Mouse (Mus musculus): ENCODE results near the gene Pxylp1. TPM values are rescaled to one million over a fixed set of nuclear protein-coding genes. Genes with fewer than 3 reads are reported as not detected.

The Pxylp1 gene
- total and polyA plus RNA-seq, 3 experiments = 7.8 to 10.1 (median 8.3) TPM

GRCm38 (mm10) chr9:96862836-96863235 is 29.6 kb downstream of the Pxylp1 start:
- Histone ChIP-seq H3K4me3 (replicated peaks in 1 of 3; ENCODE audit: low read depth in 2 of 3, low read length in 2 of 3, poor library complexity in 1 of 3) (no peak overlapping the region), H3K4me2 (ENCODE audit: insufficient read depth, low read depth, poor library complexity, severe bottlenecking) (no peak overlapping the region), H3K79me2 (replicated peaks; ENCODE audit: control insufficient read depth, extremely low read depth, insufficient read depth, poor library complexity, severe bottlenecking) (no peaks in the 10 kb centered on the region), H3K9me3 (replicated peaks; ENCODE audit: low read length) (no peaks in the 10 kb centered on the region), H3K36me3 (replicated peaks in 1 of 2; ENCODE audit: control insufficient read depth in 1 of 2, insufficient read depth in 1 of 2, low read length in 1 of 2) (peaks cover 0 to 5% of the 10 kb centered on the region in 2 experiments), H3K4me1 (ENCODE audit: control insufficient read depth in 1 of 2, insufficient read depth in 2 of 2) (peaks cover 32 to 87% of the 10 kb centered on the region in 2 experiments), H3K27ac (ENCODE audit: insufficient read depth, low read depth) (no peak overlapping the region), H3K27me3 (replicated peaks) (no peaks in the 10 kb centered on the region), H3K9ac (ENCODE audit: insufficient read depth, low read depth) (no peak overlapping the region)
- no peak for DNase-seq (ENCODE audit: extremely low read depth)
- dilution Hi-C loops (cut with MboI; ENCODE audit: extremely low pct_ligation_motif_present, extremely low pct_unique_long_range_greater_than_20kb, low sequenced_read_pairs) (no loop called here), in situ Hi-C loops (cut with MboI; ENCODE audit: low pct_ligation_motif_present, low pct_unique_long_range_greater_than_20kb, low sequenced_read_pairs) (no loop called here)
- TF ChIP-seq ETS1 (conservative IDR thresholded peaks at IDR 0.05; ENCODE audit: low read depth, low read length) (no peak), USF2 (conservative IDR thresholded peaks at IDR 0.05; ENCODE audit: low read depth, low read length) (no peak), RAD21 (IDR thresholded peaks at IDR 0.05; ENCODE audit: low read depth, low read length) (no peak), JUN (IDR thresholded peaks at IDR 0.05; ENCODE audit: insufficient read depth, low read depth, low read length) (no peak), MAFK (IDR thresholded peaks at IDR 0.05; ENCODE audit: insufficient replicate concordance, low read length) (no peak), POLR2AphosphoS2 (IDR thresholded peaks at IDR 0.05; ENCODE audit: low read depth, low read length) (no peak), PAX5 (IDR thresholded peaks at IDR 0.05; ENCODE audit: low read length) (no peak), UBTF (IDR thresholded peaks at IDR 0.05; ENCODE audit: low read depth, low read length) (no peak), KAT2A (IDR thresholded peaks at IDR 0.05; ENCODE audit: insufficient replicate concordance, low read length) (no peak), MXI1 (IDR thresholded peaks at IDR 0.05; ENCODE audit: low read depth, low read length) (no peak), ZC3H11A (IDR thresholded peaks at IDR 0.05; ENCODE audit: low read depth, low read length) (no peak), BHLHE40 (IDR thresholded peaks at IDR 0.05; ENCODE audit: low read depth, low read length) (no peak), E2F4 (IDR thresholded peaks at IDR 0.05; ENCODE audit: insufficient replicate concordance, low read depth, low read length) (no peak), NRF1 (IDR thresholded peaks at IDR 0.05; ENCODE audit: low read depth, low read length) (no peak), NELFE (IDR thresholded peaks at IDR 0.05; ENCODE audit: low read depth, low read length) (no peak), SIN3A (IDR thresholded peaks at IDR 0.05; ENCODE audit: low read length) (no peak)

- no peaks in the 10 kb centered on the region for H3K79me2 ChIP-seq (replicated peaks; ENCODE audit: control insufficient read depth, extremely low read depth, insufficient read depth, poor library complexity, severe bottlenecking)
- TF ChIP-seq GABPA (IDR thresholded peaks at IDR 0.05; ENCODE audit: insufficient replicate concordance, low read depth, low read length) (no peak), ZKSCAN1 (IDR thresholded peaks at IDR 0.05; ENCODE audit: borderline replicate concordance, low read depth, low read length) (no peak), ZNF384 (IDR thresholded peaks at IDR 0.05; ENCODE audit: low read depth, low read length) (no peak), RCOR1 (conservative IDR thresholded peaks at IDR 0.05; ENCODE audit: low read depth, low read length) (no peak), E2F4 (IDR thresholded peaks at IDR 0.05; ENCODE audit: insufficient replicate concordance, low read depth, low read length) (no peak), POLR2A (IDR thresholded peaks at IDR 0.05; ENCODE audit: low read depth, low read length) (no peak), HCFC1 (IDR thresholded peaks at IDR 0.05; ENCODE audit: low read depth, low read length) (no peak), MAX (IDR thresholded peaks at IDR 0.05; ENCODE audit: low read length) (no peak), ELF1 (IDR thresholded peaks at IDR 0.05; ENCODE audit: low read depth, low read length) (no peak), TCF12 (IDR thresholded peaks at IDR 0.05; ENCODE audit: low read depth, low read length) (no peak)
- H3K27me3 ChIP-seq (replicated peaks) = no peaks in the 10 kb centered on the region
- H3K36me3 ChIP-seq (replicated peaks in 1 of 2; ENCODE audit: control insufficient read depth in 1 of 2, insufficient read depth in 1 of 2, low read length in 1 of 2) = peaks cover 0 to 5% of the 10 kb centered on the region in 2 experiments
- no peaks in the 10 kb centered on the region for H3K9me3 ChIP-seq (replicated peaks; ENCODE audit: low read length)
- H3K4me1 ChIP-seq (ENCODE audit: control insufficient read depth in 1 of 2, insufficient read depth in 2 of 2) = peaks cover 38 to 95% of the 10 kb centered on the region in 2 experiments
- dilution Hi-C loops (cut with MboI; ENCODE audit: extremely low pct_ligation_motif_present, extremely low pct_unique_long_range_greater_than_20kb, low sequenced_read_pairs) (no loop called here), in situ Hi-C loops (cut with MboI; ENCODE audit: low pct_ligation_motif_present, low pct_unique_long_range_greater_than_20kb, low sequenced_read_pairs) (no loop called here)
- H3K4me3 ChIP-seq (replicated peaks in 1 of 3; ENCODE audit: low read depth in 2 of 3, low read length in 2 of 3, poor library complexity in 1 of 3) = no peak overlapping the region
- no peak overlapping the region for H3K4me2 ChIP-seq (ENCODE audit: insufficient read depth, low read depth, poor library complexity, severe bottlenecking)
- H3K9ac ChIP-seq (ENCODE audit: insufficient read depth, low read depth) = no peak overlapping the region
- DNase-seq (ENCODE audit: extremely low read depth) = no peak
- H3K27ac ChIP-seq (ENCODE audit: insufficient read depth, low read depth) = no peak overlapping the region
Measured at GRCm38 (mm10) chr9:96861092-96861487, 31.4 kb downstream of the Pxylp1 start.
